Mouse (Mus musculus) hindbrain, postnatal 0 days (tissue): ENCODE data around the gene Selenov. TPM values are rescaled to one million over a fixed set of nuclear protein-coding genes. Genes with fewer than 3 reads are reported as not detected.

Experiments used
- ATAC-seq: fragments of 200-750 bp; cut with Nextera tagmentation; 2 replicates; pipeline ENCODE4 v1.8.0; 2017; ENCODE audit warnings: mild to moderate bottlenecking, moderate TSS enrichment, moderate library complexity
- DNase-seq: peaks from one replicate; pipeline ENCODE4 v3.0.0-alpha.2; 2015; ENCODE audit warnings: low spot score
- H3K27ac ChIP-seq: fragments of 300-500 bp; sonication (generic); 2 replicates; pipeline ENCODE4 v1.5.1; 2014; ENCODE audit warnings: mild to moderate bottlenecking
- H3K27me3 ChIP-seq: fragments of 300-500 bp; sonication (generic); 2 replicates; pipeline ENCODE4 v1.6.1; 2014; ENCODE audit warnings: low read length, mixed read lengths; ENCODE audit not compliant: insufficient read depth
- H3K36me3 ChIP-seq: fragments of 300-500 bp; sonication (generic); 2 replicates; pipeline ENCODE4 v1.6.1; 2014; ENCODE audit warnings: low read length, mixed read lengths; ENCODE audit not compliant: insufficient read depth
- H3K4me1 ChIP-seq: fragments of 300-500 bp; sonication (generic); 2 replicates; pipeline ENCODE4 v1.6.1; 2014; ENCODE audit warnings: antibody characterized with exemption, low read length, mixed read lengths; ENCODE audit not compliant: insufficient read depth
- H3K4me2 ChIP-seq: fragments of 300-500 bp; sonication (generic); 2 replicates; pipeline ENCODE4 v1.6.1; 2014; ENCODE audit warnings: low read depth, mild to moderate bottlenecking, low read length, moderate library complexity, mixed read lengths
- H3K4me3 ChIP-seq: fragments of 300-500 bp; sonication (generic); 2 replicates; pipeline ENCODE4 v1.5.1; 2014; ENCODE audit warnings: low read length
- H3K9ac ChIP-seq: fragments of 300-500 bp; sonication (generic); replicated peaks from 2 replicates; pipeline ENCODE4 v1.6.1; 2014; ENCODE audit warnings: mild to moderate bottlenecking, low read length, moderate library complexity, mixed read lengths
- H3K9me3 ChIP-seq: fragments of 300-500 bp; sonication (generic); 2 replicates; pipeline ENCODE4 v1.6.1; 2016; ENCODE audit warnings: low read length, mixed read lengths
- CTCF ChIP-seq: IDR thresholded peaks from 2 replicates; pipeline ENCODE4 v1.5.1; 2016; ENCODE audit warnings: antibody characterized with exemption, control low read depth, low read depth
- WGBS: fragments of 180-500 bp; shearing (Covaris S2); extraction: QIAGEN DNeasy Blood & Tissue Kit; methylation state at CpG from one replicate; pipeline ENCODE4 v1.1.7; 2014; 5-methylcytosine and 5-hydroxymethylcytosine counted together
- polyA plus RNA-seq: library from polyadenylated mRNA; unstranded; fragments of >200 nt; fragmentation: Nextera tagmentation; extraction: Ambion mirVana; gene quantifications from 2 replicates; pipeline ENCODE4 v1.2.1, GENCODE M21; 2015
- total RNA-seq: library from RNA; depleted of rRNA; stranded (reverse); fragments of >200 nt; gene quantifications from 2 replicates; pipeline ENCODE4 v1.2.3, GENCODE M21; 2014

Gene Selenov
- total and polyA plus RNA-seq, 2 experiments from 2014 or later, result 3.6 to 7.1 TPM

DNA sequence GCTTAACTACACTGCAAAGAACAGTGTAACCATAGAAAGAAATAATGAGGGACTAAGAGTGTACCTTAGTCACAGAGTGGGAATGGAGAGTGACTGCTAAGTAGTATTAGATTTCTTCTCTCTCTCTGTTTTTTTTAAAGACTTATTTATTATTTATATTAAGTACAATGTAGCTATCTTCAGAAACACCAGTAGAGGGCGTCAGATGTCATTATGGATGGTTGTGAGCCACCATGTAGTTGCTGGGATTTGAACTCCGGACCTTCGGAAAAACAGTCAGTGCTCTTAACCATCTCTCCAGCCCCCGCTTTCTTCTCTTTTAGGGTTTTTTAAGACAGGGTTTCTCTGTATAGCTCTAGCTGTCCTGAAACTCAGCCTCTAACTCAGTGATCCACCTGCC, 35.5 kb upstream of the Selenov start:
- Histone ChIP-seq H3K4me3 (no peak overlapping the region), H3K9me3 (no peaks in the 10 kb centered on the region), H3K36me3 (peaks cover 70% of the 10 kb centered on the region), H3K4me1 (no peaks in the 10 kb centered on the region), H3K27me3 (no peaks in the 10 kb centered on the region), H3K9ac (no peak overlapping the region), H3K27ac (no peak overlapping the region), H3K4me2 (no peak overlapping the region)
- ATAC-seq (no peak), DNase-seq (no peak)
- peak; percentile 15; the same call in 1 of the 2 replicates for TF ChIP-seq CTCF
- WGBS, result 79% methylated on average over 4 of the region's 4 CpGs

DNA sequence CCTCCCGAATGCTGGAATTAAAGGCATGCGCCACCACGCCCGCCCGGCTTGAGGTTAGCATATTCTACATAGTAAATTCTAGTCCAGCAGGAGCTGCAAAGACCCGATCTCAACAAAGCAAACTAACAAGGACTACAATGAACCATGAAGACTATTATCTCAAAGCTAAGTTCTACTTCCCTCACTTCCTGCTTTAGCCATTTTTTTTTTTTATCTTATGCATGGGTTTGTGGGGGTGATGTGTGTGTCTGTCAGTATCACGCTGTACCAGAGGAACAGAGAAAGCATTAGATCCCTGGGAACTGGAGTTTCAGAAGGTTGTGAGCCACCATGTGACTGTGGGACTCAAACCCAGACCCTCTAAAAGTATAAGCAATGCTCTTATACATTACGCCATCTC, 34.3 kb upstream of the Selenov start:
- H3K9me3 ChIP-seq, result no peaks in the 10 kb centered on the region
- H3K4me3 ChIP-seq, result no peak overlapping the region
- H3K27me3 ChIP-seq, result no peaks in the 10 kb centered on the region
- no peak overlapping the region for H3K9ac ChIP-seq
- TF ChIP-seq CTCF, result no peak
- WGBS, result 95% methylated on average over 8 of the region's 8 CpGs
- no peak overlapping the region for H3K4me2 ChIP-seq
- no peaks in the 10 kb centered on the region for H3K4me1 ChIP-seq
- peaks cover 73% of the 10 kb centered on the region for H3K36me3 ChIP-seq
- DNase-seq (no peak), ATAC-seq (no peak)
- no peak overlapping the region for H3K27ac ChIP-seq

DNA sequence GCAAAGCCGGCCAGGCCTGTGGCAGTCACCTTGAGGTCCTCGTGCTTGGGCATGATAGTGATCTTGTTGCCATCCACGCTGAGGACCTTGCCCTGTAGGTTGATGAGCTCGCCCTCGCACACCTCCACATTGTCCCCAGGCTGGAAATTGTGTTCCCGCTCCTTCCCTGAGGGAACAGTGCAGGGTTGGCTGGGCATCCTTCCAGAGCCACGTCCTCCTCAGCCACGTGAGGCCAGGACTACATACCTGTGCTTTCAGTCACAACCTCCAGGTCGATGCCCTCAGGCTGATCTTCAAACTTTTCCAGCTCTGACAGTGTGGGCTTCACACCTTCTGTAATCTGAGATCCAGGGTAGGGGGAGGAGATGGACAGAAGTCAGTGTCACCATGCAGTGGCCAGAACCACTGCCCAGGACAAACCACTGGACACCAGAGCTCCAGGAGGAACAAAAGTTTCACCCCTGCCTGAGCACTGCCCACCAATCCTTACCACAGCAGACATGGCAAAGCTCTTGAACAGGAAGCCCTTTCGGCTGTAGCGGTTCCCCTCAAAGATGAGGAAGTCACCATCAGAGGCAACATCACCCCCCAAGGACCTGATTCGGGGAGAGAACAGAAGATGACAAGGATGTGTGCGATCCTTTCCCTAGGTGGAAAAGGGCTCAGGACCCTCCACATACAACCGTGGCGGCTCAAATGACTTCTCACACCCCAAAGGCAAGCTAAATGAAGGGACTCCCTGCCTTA, 31.2 kb upstream of the Selenov start:
- Histone ChIP-seq H3K4me3 (no peak overlapping the region), H3K27ac (no peak overlapping the region)
- DNase-seq, result no peak

DNA sequence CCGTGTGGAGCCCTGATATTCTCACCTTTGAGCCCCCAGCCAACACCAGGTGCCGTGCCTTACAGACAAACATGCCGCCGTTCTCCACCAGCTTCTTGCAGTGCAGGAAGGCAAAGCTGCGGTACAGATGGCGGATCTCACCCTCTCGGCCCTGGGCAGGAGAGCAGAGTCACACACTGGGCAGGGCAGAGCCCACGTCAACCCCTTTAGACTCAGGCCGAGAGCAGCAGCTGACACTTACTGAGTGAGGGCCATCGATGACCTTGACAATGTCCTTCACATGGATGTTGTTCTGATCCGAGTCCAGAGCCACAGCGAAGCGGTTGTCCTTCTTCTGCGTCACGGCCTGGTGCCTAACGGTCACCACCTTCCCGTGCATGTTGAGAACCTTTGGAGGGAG, 27.7 kb upstream of the Selenov start:
- no peaks in the 10 kb centered on the region for H3K9me3 ChIP-seq
- H3K4me1 ChIP-seq, result no peaks in the 10 kb centered on the region
- no peak for TF ChIP-seq CTCF
- peaks cover 89% of the 10 kb centered on the region for H3K36me3 ChIP-seq
- no peak overlapping the region for H3K27ac ChIP-seq
- H3K4me3 ChIP-seq, result no peak overlapping the region
- ATAC-seq (no peak), DNase-seq (no peak)
- H3K9ac ChIP-seq, result no peak overlapping the region
- WGBS, result 92% methylated on average over 17 of the region's 17 CpGs
- H3K4me2 ChIP-seq, result no peak overlapping the region
- no peaks in the 10 kb centered on the region for H3K27me3 ChIP-seq

More for the DNA sequence above, 31.2 kb upstream of the Selenov start:
- Histone ChIP-seq H3K4me2 (no peak overlapping the region), H3K36me3 (peaks cover 84% of the 10 kb centered on the region), H3K4me1 (no peaks in the 10 kb centered on the region), H3K27me3 (no peaks in the 10 kb centered on the region), H3K9ac (no peak overlapping the region), H3K9me3 (no peaks in the 10 kb centered on the region)
- 95% methylated on average over 15 of the region's 15 CpGs for WGBS
- ATAC-seq, result no peak
- no peak for TF ChIP-seq CTCF

DNA sequence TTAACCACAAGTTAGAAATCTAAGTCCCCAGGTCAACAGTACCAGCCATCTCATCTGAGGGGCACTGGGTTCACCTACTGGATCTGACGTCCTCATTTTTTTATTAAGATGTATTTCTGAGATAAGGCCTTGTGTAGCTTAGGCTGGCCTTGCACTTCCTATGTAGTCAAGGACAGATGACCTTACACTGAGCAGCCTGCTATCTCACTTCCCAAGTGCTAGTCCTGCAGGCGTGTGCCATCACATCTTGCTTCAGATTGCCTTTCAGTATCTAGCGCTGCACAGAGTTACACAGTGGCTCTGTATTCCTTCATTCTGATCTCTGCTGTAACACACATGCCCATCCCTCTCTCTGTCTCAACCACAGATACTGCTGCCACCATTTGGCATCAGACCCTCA, 27.1 kb upstream of the Selenov start:
- no peak for DNase-seq

DNA sequence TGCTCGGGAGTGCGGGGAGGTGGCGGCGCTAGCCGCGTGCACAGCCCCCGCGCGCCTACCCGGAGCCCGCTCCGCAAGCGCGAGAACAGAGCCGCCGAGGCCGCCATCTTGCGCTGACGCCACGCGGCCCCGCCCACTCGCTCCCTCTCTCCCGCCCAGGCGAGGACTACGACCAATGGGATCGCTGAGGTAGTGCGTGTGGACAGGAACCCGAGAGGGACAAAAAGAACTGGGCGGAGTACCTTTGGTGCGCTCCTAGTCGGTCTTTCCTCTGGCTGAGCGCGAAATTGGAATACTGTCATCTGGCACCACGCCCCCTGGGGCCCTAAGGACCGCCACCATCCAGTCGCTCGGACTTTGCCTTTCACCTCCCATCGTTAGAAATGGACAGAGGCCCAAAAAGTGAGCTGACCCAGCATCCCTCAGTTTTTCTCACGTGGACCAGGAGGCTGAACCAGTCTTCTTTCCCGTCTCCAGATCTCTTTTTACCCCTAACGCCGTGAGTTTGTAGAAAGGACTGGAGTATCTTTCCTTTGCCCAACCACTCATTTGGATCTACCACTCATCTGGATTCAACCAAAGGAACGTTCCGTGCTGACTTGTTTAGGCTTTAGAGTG, 21.0 kb upstream of the Selenov start, which contains the start of gene Timm50:
Gene Timm50 (minus strand): TSS at position 147 of the 618 bp plus-strand sequence.
- under 1% methylated on average over 45 of the region's 45 CpGs for WGBS
- no peak for TF ChIP-seq CTCF
- peak within 1 kb of the TSS; percentile 72 for H3K4me3 ChIP-seq
- peaks cover 38% of the 10 kb centered on the region for H3K36me3 ChIP-seq
- H3K27ac ChIP-seq, result peak within 1 kb of the TSS; percentile 67
- H3K9me3 ChIP-seq, result no peaks in the 10 kb centered on the region
- DNase-seq (peak; percentile 99), ATAC-seq (peak; percentile 97)
- H3K27me3 ChIP-seq, result no peaks in the 10 kb centered on the region
- H3K4me1 ChIP-seq, result 0 out of 2 replicates have a peak, but pooled peaks cover 6% of the 10 kb centered on the region
- H3K9ac ChIP-seq, result peak within 1 kb of the TSS; percentile 79
- H3K4me2 ChIP-seq, result peak within 1 kb of the TSS; percentile 84

More for the DNA sequence above, 27.1 kb upstream of the Selenov start:
- no peaks in the 10 kb centered on the region for H3K9me3 ChIP-seq
- H3K36me3 ChIP-seq, result peaks cover 82% of the 10 kb centered on the region
- no peak overlapping the region for H3K4me2 ChIP-seq
- no peak overlapping the region for H3K27ac ChIP-seq
- TF ChIP-seq CTCF, result no peak
- 92% methylated on average over 3 of the region's 3 CpGs for whole genome bisulfite sequencing
- H3K27me3 ChIP-seq, result no peaks in the 10 kb centered on the region
- H3K4me1 ChIP-seq, result no peaks in the 10 kb centered on the region
- H3K9ac ChIP-seq, result no peak overlapping the region
- ATAC-seq, result no peak
- no peak overlapping the region for H3K4me3 ChIP-seq
